ENCODE assay signal across 23 mouse cellular contexts in the genomic region with DNA sequence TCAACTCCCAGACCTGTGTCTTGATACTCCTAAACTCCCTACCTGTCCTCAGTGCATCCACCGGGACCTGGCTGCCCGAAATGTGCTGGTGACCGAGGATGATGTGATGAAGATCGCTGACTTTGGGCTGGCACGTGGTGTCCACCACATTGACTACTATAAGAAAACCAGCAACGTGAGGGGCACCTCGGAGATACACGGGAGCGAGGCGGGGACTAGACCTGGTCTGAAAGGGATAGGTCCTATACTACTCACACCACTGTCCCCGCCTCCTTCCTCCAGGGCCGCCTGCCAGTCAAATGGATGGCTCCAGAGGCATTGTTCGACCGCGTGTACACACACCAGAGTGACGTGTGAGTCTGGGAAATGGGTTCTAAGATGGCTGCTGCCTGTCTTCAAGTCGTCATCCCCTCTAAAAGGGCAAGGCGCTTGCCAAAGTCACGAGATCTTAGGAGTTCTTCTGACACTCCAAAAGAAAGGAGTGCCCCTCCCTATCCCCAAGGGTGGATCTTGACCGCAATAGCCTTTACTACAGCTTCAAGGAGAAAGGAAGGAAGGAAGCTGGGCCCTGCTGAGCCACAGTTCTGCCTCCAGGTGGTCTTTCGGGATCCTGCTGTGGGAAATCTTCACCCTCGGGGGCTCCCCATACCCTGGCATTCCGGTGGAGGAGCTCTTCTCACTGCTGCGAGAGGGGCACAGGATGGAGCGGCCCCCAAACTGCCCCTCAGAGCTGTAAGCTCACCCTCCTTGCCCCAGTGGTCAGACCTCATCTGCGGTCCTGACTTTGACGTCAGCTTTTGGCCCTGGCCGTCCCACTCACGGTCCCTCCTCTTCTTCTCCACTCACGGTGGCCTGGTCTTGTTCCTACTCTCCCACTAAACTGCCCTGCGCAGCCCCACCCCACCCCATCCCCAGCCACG. TPM values are rescaled to one million over a fixed set of nuclear protein-coding genes. Genes with fewer than 3 reads are reported as not detected.
DNase-seq lines count a peak whose midpoint lies in the region; ATAC-seq and TF ChIP-seq lines count a peak whose summit lies in the region.
"Had no signal": no experiment of that assay in that cellular context is flagged by ENCODE, and none has a peak within 500 bp of the region (broad histone marks: within the 10 kb centered on the region; RNA-seq: fewer than 3 reads in every experiment).

No protein-coding gene starts in this region.

- TF ChIP-seq CTCF in heart, adult 2 months (IDR thresholded peaks at IDR 0.05) = no peak

- H3K4me2 ChIP-seq in midbrain, embryonic 13.5 days (replicated peaks) = no peak overlapping the region
- H3K4me2 ChIP-seq: embryonic facial prominence, embryonic 13.5 days; forebrain, embryonic 13.5 days; heart, embryonic 12.5 days; hindbrain, embryonic 13.5 days had no signal

- no peak overlapping the region for H3K9ac ChIP-seq in heart, adult 2 months (ENCODE audit: low read depth, low read length)
- H3K9ac ChIP-seq in midbrain, embryonic 13.5 days (replicated peaks) = no peak overlapping the region
- peak overlapping the region; percentile 60 for H3K9ac ChIP-seq in ES-E14 (ENCODE audit: insufficient read depth, low read depth, low read length, poor library complexity, severe bottlenecking)
- H3K9ac ChIP-seq: embryonic facial prominence, embryonic 13.5 days; forebrain, embryonic 13.5 days; heart, embryonic 12.5 days; hindbrain, embryonic 13.5 days had no signal

- H3K36me3 ChIP-seq in heart, adult 2 months (ENCODE audit: control insufficient read depth, insufficient read depth, low read length) = no peaks in the 10 kb centered on the region
- H3K36me3 ChIP-seq in midbrain, embryonic 10.5 days = no peaks in the 10 kb centered on the region
- no peaks in the 10 kb centered on the region for H3K36me3 ChIP-seq in midbrain, embryonic 13.5 days
- no peaks in the 10 kb centered on the region for H3K36me3 ChIP-seq in ES-E14 (ENCODE audit: control insufficient read depth, insufficient read depth, low read length, poor library complexity, severe bottlenecking)
- H3K36me3 ChIP-seq: embryonic facial prominence, embryonic 13.5 days; heart, embryonic 12.5 days; hindbrain, embryonic 13.5 days had no signal

- H3K27me3 ChIP-seq in heart, adult 2 months (ENCODE audit: control insufficient read depth, insufficient read depth, low read length) = no peaks in the 10 kb centered on the region
- peaks cover under 1% of the 10 kb centered on the region; the same call in 1 of the 2 replicates for H3K27me3 ChIP-seq in midbrain, embryonic 10.5 days (ENCODE audit: low read depth, poor library complexity, severe bottlenecking)
- H3K27me3 ChIP-seq in midbrain, embryonic 13.5 days = peaks cover 3% of the 10 kb centered on the region; the same call in 1 of the 2 replicates
- H3K27me3 ChIP-seq: embryonic facial prominence, embryonic 13.5 days; forebrain, embryonic 13.5 days; heart, embryonic 12.5 days had no signal

- H3K4me3 ChIP-seq in heart, adult 2 months = no peak overlapping the region
- no peak overlapping the region for H3K4me3 ChIP-seq in midbrain, embryonic 10.5 days
- no peak overlapping the region for H3K4me3 ChIP-seq in midbrain, embryonic 13.5 days (replicated peaks)
- peak overlapping the region; percentile 43 to 50; a peak in 3 of 4 replicates for H3K4me3 ChIP-seq in ES-E14 (ENCODE audit: insufficient read depth in 1 of 2, low read depth in 1 of 2, low read length in 2 of 2, poor library complexity in 1 of 2, severe bottlenecking in 1 of 2)
- H3K4me3 ChIP-seq: embryonic facial prominence, embryonic 13.5 days; forebrain, embryonic 13.5 days; heart, embryonic 12.5 days; hindbrain, embryonic 13.5 days had no signal

- 86% methylated on average over 32 of the region's 32 CpGs for WGBS in heart, adult 2 months
- WGBS in midbrain, embryonic 10.5 days = 90% methylated on average over 32 of the region's 32 CpGs
- 91% methylated on average over 32 of the region's 32 CpGs for WGBS in midbrain, embryonic 13.5 days

- peaks cover 5% of the 10 kb centered on the region for H3K4me1 ChIP-seq in heart, adult 2 months (ENCODE audit: control insufficient read depth, insufficient read depth, low read length)
- H3K4me1 ChIP-seq in midbrain, embryonic 10.5 days = peaks cover 22% of the 10 kb centered on the region
- peaks cover 27% of the 10 kb centered on the region for H3K4me1 ChIP-seq in midbrain, embryonic 13.5 days (replicated peaks)
- peaks cover 0 to 15% of the 10 kb centered on the region in 2 experiments; a peak in 1 of 4 replicates for H3K4me1 ChIP-seq in ES-E14 (ENCODE audit: control insufficient read depth in 2 of 2, insufficient read depth in 2 of 2, low read length in 2 of 2, poor library complexity in 1 of 2)

- peak; percentile 88 for DNase-seq in heart, adult 11 months
- no peak for DNase-seq in heart, adult 2 months
- DNase-seq in midbrain, embryonic 10.5 days (ENCODE audit: low spot score) = no peak
- DNase-seq in ES-E14 (ENCODE audit: low read depth, low spot score) = peak; percentile 70
- DNase-seq in right cerebral cortex, postnatal 4 days = no peak
- no peak for DNase-seq in layer of hippocampus, adult 18-20 months (ENCODE audit: low spot score in 2 of 2)
- DNase-seq: adrenal gland, postnatal 14 days; cerebellum, adult 11-12 months; cerebellum, adult 9-10 months; cerebellum, postnatal 25 days; heart, postnatal 36 days had no signal

- intact Hi-C loops in heart, adult 2 months (cut with DNase I) = no loop called here

- no peak for TF ChIP-seq POLR2A in heart, adult 2 months (IDR thresholded peaks at IDR 0.05; ENCODE audit: insufficient read depth, low read depth, low read length)

- ATAC-seq in midbrain, embryonic 13.5 days = no peak
- ATAC-seq: forebrain, embryonic 13.5 days; hindbrain, postnatal 0 days had no signal

- in situ Hi-C loops in ES-E14 (cut with MboI; ENCODE audit: low sequenced_read_pairs in 2 of 2, unreplicated experiment in 2 of 2) = no loop called here

- no peaks in the 10 kb centered on the region for H3K79me2 ChIP-seq in heart, adult 2 months (replicated peaks; ENCODE audit: control insufficient read depth, insufficient read depth, low read length)

- H3K27ac ChIP-seq in heart, adult 2 months = no peak overlapping the region
- 0 out of 2 replicates have a peak overlapping the region, but pooled peaks have one; percentile 17 for H3K27ac ChIP-seq in midbrain, embryonic 10.5 days (replicated peaks)
- no peak overlapping the region for H3K27ac ChIP-seq in midbrain, embryonic 13.5 days
- H3K27ac ChIP-seq in ES-E14 (ENCODE audit: insufficient read depth, low read depth, low read length, poor library complexity, severe bottlenecking) = peak overlapping the region; percentile 40; the same call in 1 of the 2 replicates
- H3K27ac ChIP-seq: embryonic facial prominence, embryonic 13.5 days; forebrain, embryonic 13.5 days; hindbrain, embryonic 13.5 days; hindbrain, postnatal 0 days had no signal

- H3K9me3 ChIP-seq in midbrain, embryonic 10.5 days (replicated peaks) = no peaks in the 10 kb centered on the region
- no peaks in the 10 kb centered on the region for H3K9me3 ChIP-seq in midbrain, embryonic 13.5 days
- no peaks in the 10 kb centered on the region for H3K9me3 ChIP-seq in ES-E14 (ENCODE audit: control insufficient read depth, insufficient read depth, low read depth, low read length)
- H3K9me3 ChIP-seq: embryonic facial prominence, embryonic 13.5 days; hindbrain, embryonic 13.5 days had no signal

- TF ChIP-seq EP300 in heart, adult 2 months (IDR thresholded peaks at IDR 0.05; ENCODE audit: insufficient read depth, low read depth, low read length) = no peak

TF ChIP-seq in ES-E14, 5 proteins besides CTCF, POLR2A, EP300 and RAD21:
- TF ChIP-seq ZNF384 (IDR thresholded peaks at IDR 0.05; ENCODE audit: low read depth, low read length) (no peak), HCFC1 (IDR thresholded peaks at IDR 0.05; ENCODE audit: borderline replicate concordance, insufficient read depth, low read length) (no peak), MAFK (IDR thresholded peaks at IDR 0.05; ENCODE audit: insufficient read depth, low read depth, low read length) (no peak), CHD2 (IDR thresholded peaks at IDR 0.05; ENCODE audit: low read depth, low read length) (no peak), ZC3H11A (IDR thresholded peaks at IDR 0.05; ENCODE audit: borderline replicate concordance, low read depth, low read length) (no peak)

RNA-seq across cellular contexts. Expression of a gene that starts 14.6 kb away (rescaled TPM):
- under 1 TPM; 0.07 to 0.21 TPM for total RNA-seq in heart, adult 2 months (2021)
- 0.21 and 0.70 TPM in 2 replicates for polyA plus RNA-seq in heart, adult 2 months (2012; rRNA removed)
- 0.25 and 0.35 TPM in 2 replicates for polyA plus RNA-seq in midbrain, embryonic 10.5 days (2016; fragmentation: Nextera tagmentation; extraction: Ambion mirVana)
- 0.30 and 0.47 TPM in 2 replicates for polyA plus RNA-seq in midbrain, embryonic 13.5 days (2015; fragmentation: Nextera tagmentation; extraction: Ambion mirVana)
- total RNA-seq in ES-E14 (2012; rRNA removed) = 1.8 and 2.4 TPM in 2 replicates
- under 1 TPM; 0.12 to 0.41 TPM for total RNA-seq in layer of hippocampus, adult 18-20 months (2021)

RNA-seq across cellular contexts. Expression of a gene that starts 33.7 kb away (rescaled TPM):
- total RNA-seq in heart, adult 2 months (2021) = not detected
- not detected in 2 replicates for polyA plus RNA-seq in heart, adult 2 months (2012; rRNA removed)
- polyA plus RNA-seq in midbrain, embryonic 10.5 days (2016; fragmentation: Nextera tagmentation; extraction: Ambion mirVana) = not detected in 2 replicates
- polyA plus RNA-seq in midbrain, embryonic 13.5 days (2015; fragmentation: Nextera tagmentation; extraction: Ambion mirVana) = not detected in 2 replicates
- total RNA-seq in ES-E14 (2012; rRNA removed) = not detected in 2 replicates
- total RNA-seq in layer of hippocampus, adult 18-20 months (2021) = not detected
- total RNA-seq: adrenal gland, postnatal 14 days; gastrocnemius, adult 8-10 months; gastrocnemius, postnatal 4 days; heart, adult 8-10 months; heart, postnatal 36 days; hindbrain, postnatal 0 days had no signal
- polyA plus RNA-seq: cortical plate, adult 2 months; embryonic facial prominence, embryonic 13.5 days; forebrain, embryonic 13.5 days; heart, embryonic 12.5 days; heart, embryonic 16.5 days; hindbrain, embryonic 13.5 days; hindbrain, postnatal 0 days; intestine, embryonic 14.5 days had no signal

RNA-seq across cellular contexts. Expression of a gene that starts 42.5 kb away (rescaled TPM):
- total RNA-seq in heart, adult 2 months (2021) = 10 to 100 TPM; 52.5 to 55.8 TPM
- 11.0 and 18.4 TPM in 2 replicates for polyA plus RNA-seq in heart, adult 2 months (2012; rRNA removed)
- 70.7 and 72.9 TPM in 2 replicates for polyA plus RNA-seq in midbrain, embryonic 10.5 days (2016; fragmentation: Nextera tagmentation; extraction: Ambion mirVana)
- 75.1 and 81.5 TPM in 2 replicates for polyA plus RNA-seq in midbrain, embryonic 13.5 days (2015; fragmentation: Nextera tagmentation; extraction: Ambion mirVana)
- total RNA-seq in ES-E14 (2012; rRNA removed) = 120 and 135 TPM in 2 replicates
- total RNA-seq in layer of hippocampus, adult 18-20 months (2021) = 100 to 1,000 TPM; 111 to 124 TPM

Comparison
In these comparisons a context has a peak if more than half of its experiments do, and no peak if none do; other contexts are left out.
1. DNase-seq: peak in heart, adult 11 months (single experiment) and ES-E14 (single experiment); none in heart, adult 2 months (0 of 2), midbrain, embryonic 10.5 days (single experiment), right cerebral cortex, postnatal 4 days (single experiment) and layer of hippocampus, adult 18-20 months (0 of 2).
2. H3K27ac ChIP-seq: peak in midbrain, embryonic 10.5 days (single experiment) and ES-E14 (single experiment); none in heart, adult 2 months (single experiment) and midbrain, embryonic 13.5 days (single experiment).
3. H3K4me3 ChIP-seq: peak in ES-E14 (2 of 2); none in heart, adult 2 months (single experiment), midbrain, embryonic 10.5 days (single experiment) and midbrain, embryonic 13.5 days (single experiment).